Mouse (Mus musculus): ENCODE data around the gene Vkorc1. TPM values are rescaled to one million over a fixed set of nuclear protein-coding genes. Genes with fewer than 3 reads are reported as not detected.
"Not testable (repeated sequence)": the region's sequence is repeated elsewhere in the genome, so short reads cannot be mapped to it uniquely, and the experiment has no call there.

Vkorc1 gene
- polyA plus RNA-seq (2014; fragmentation: Nextera tagmentation; extraction: Ambion mirVana): 108 and 110 TPM in 2 replicates

- H3K4me2 ChIP-seq: peak within 1 kb of the TSS; percentile 92
- H3K27ac ChIP-seq (ENCODE audit: low read depth, low read length): peak within 1 kb of the TSS; percentile 71
- no peaks in the 10 kb centered on the region for H3K27me3 ChIP-seq (replicated peaks; ENCODE audit: control insufficient read depth, insufficient read depth, low read length)
- peaks cover 22% of the 10 kb centered on the region for H3K4me1 ChIP-seq (replicated peaks; ENCODE audit: control insufficient read depth, insufficient read depth, low read length)
- no peaks in the 10 kb centered on the region for H3K9me3 ChIP-seq (ENCODE audit: control insufficient read depth, low read length)
- H3K36me3 ChIP-seq (ENCODE audit: control insufficient read depth, insufficient read depth, low read length): peaks cover 5% of the 10 kb centered on the region; the same call in 1 of the 2 replicates
- peak; percentile 94 for DNase-seq (ENCODE audit: low spot score)
- peak; percentile 95 for ATAC-seq (replicated peaks; ENCODE audit: low FRiP score)
- peak within 1 kb of the TSS; percentile 66 for H3K4me3 ChIP-seq (ENCODE audit: low read depth, low read length)
- under 1% methylated on average over 26 of the region's 26 CpGs for WGBS
- H3K9ac ChIP-seq (ENCODE audit: low read depth, low read length): peak within 1 kb of the TSS; percentile 79
These were observed at the start of gene Vkorc1, which contains the start of gene Gm21974 for GRCm38 (mm10) chr7:127895442-127895841. TSS of gene Vkorc1 (minus strand) at chr7:127895617. TSS of gene Gm21974 (minus strand) at chr7:127895454.

GRCm38 (mm10) chr7:127944614-127945013, 49.2 kb upstream of the Vkorc1 start:
- Histone ChIP-seq H3K4me3 (ENCODE audit: low read depth, low read length) (no peak overlapping the region), H3K27me3 (replicated peaks; ENCODE audit: control insufficient read depth, insufficient read depth, low read length) (peaks cover 36% of the 10 kb centered on the region), H3K36me3 (ENCODE audit: control insufficient read depth, insufficient read depth, low read length) (no peaks in the 10 kb centered on the region), H3K4me1 (replicated peaks; ENCODE audit: control insufficient read depth, insufficient read depth, low read length) (no peaks in the 10 kb centered on the region; the same call in 1 of the 2 replicates), H3K9me3 (ENCODE audit: control insufficient read depth, low read length) (no peaks in the 10 kb centered on the region), H3K9ac (ENCODE audit: low read depth, low read length) (no peak overlapping the region), H3K4me2 (peak overlapping the region; percentile 3), H3K27ac (ENCODE audit: low read depth, low read length) (no peak overlapping the region)
- DNase-seq (ENCODE audit: low spot score) (no peak), ATAC-seq (replicated peaks; ENCODE audit: low FRiP score) (peak; percentile 36; the same call in 1 of the 2 replicates)
- WGBS: 8% methylated on average over 23 of the region's 23 CpGs

GRCm38 (mm10) chr7:127942097-127942496, 46.7 kb upstream of the Vkorc1 start:
- H3K4me1 ChIP-seq (replicated peaks; ENCODE audit: control insufficient read depth, insufficient read depth, low read length); H3K27ac ChIP-seq (ENCODE audit: low read depth, low read length); ATAC-seq (replicated peaks; ENCODE audit: low FRiP score); H3K36me3 ChIP-seq (ENCODE audit: control insufficient read depth, insufficient read depth, low read length); H3K9ac ChIP-seq (ENCODE audit: low read depth, low read length); H3K4me2 ChIP-seq; H3K4me3 ChIP-seq (ENCODE audit: low read depth, low read length); H3K9me3 ChIP-seq (ENCODE audit: control insufficient read depth, low read length); DNase-seq (ENCODE audit: low spot score): not testable (repeated sequence)
- 48% methylated on average over 2 of the region's 2 CpGs for WGBS
- H3K27me3 ChIP-seq (replicated peaks; ENCODE audit: control insufficient read depth, insufficient read depth, low read length): peaks cover 36% of the 10 kb centered on the region

GRCm38 (mm10) chr7:127936216-127936884, 40.9 kb upstream of the Vkorc1 start:
- no peak for DNase-seq (ENCODE audit: low spot score)
- no peaks in the 10 kb centered on the region for H3K27me3 ChIP-seq (replicated peaks; ENCODE audit: control insufficient read depth, insufficient read depth, low read length)
- H3K4me3 ChIP-seq (ENCODE audit: low read depth, low read length): peak overlapping the region; percentile 84
- H3K9me3 ChIP-seq (ENCODE audit: control insufficient read depth, low read length): no peaks in the 10 kb centered on the region
- H3K9ac ChIP-seq (ENCODE audit: low read depth, low read length): peak overlapping the region; percentile 89
- H3K4me2 ChIP-seq: peak overlapping the region; percentile 100
- no peaks in the 10 kb centered on the region for H3K36me3 ChIP-seq (ENCODE audit: control insufficient read depth, insufficient read depth, low read length)
- peaks cover 25% of the 10 kb centered on the region for H3K4me1 ChIP-seq (replicated peaks; ENCODE audit: control insufficient read depth, insufficient read depth, low read length)
- WGBS: 63% methylated on average over 18 of the region's 18 CpGs
- peak overlapping the region; percentile 71; the same call in 1 of the 2 replicates for H3K27ac ChIP-seq (ENCODE audit: low read depth, low read length)
- ATAC-seq (replicated peaks; ENCODE audit: low FRiP score): peak; percentile 1; the same call in 1 of the 2 replicates

GRCm38 (mm10) chr7:127935748-127936159, 40.3 kb upstream of the Vkorc1 start:
- WGBS: under 1% methylated on average over 38 of the region's 38 CpGs
- Histone ChIP-seq H3K4me2 (peak overlapping the region; percentile 100), H3K27ac (ENCODE audit: low read depth, low read length) (peak overlapping the region; percentile 71), H3K4me3 (ENCODE audit: low read depth, low read length) (peak overlapping the region; percentile 84), H3K9me3 (ENCODE audit: control insufficient read depth, low read length) (no peaks in the 10 kb centered on the region), H3K36me3 (ENCODE audit: control insufficient read depth, insufficient read depth, low read length) (no peaks in the 10 kb centered on the region), H3K9ac (ENCODE audit: low read depth, low read length) (peak overlapping the region; percentile 89), H3K4me1 (replicated peaks; ENCODE audit: control insufficient read depth, insufficient read depth, low read length) (peaks cover 28% of the 10 kb centered on the region), H3K27me3 (replicated peaks; ENCODE audit: control insufficient read depth, insufficient read depth, low read length) (no peaks in the 10 kb centered on the region)
- peak; percentile 54 for DNase-seq (ENCODE audit: low spot score)
- peak; percentile 33 for ATAC-seq (replicated peaks; ENCODE audit: low FRiP score)

- peak overlapping the region; percentile 71 for H3K27ac ChIP-seq (ENCODE audit: low read depth, low read length)
- peak overlapping the region; percentile 100 for H3K4me2 ChIP-seq
- ATAC-seq (replicated peaks; ENCODE audit: low FRiP score): peak; percentile 93
- DNase-seq (ENCODE audit: low spot score): peak; percentile 93
- H3K27me3 ChIP-seq (replicated peaks; ENCODE audit: control insufficient read depth, insufficient read depth, low read length): no peaks in the 10 kb centered on the region
- peaks cover 30% of the 10 kb centered on the region for H3K4me1 ChIP-seq (replicated peaks; ENCODE audit: control insufficient read depth, insufficient read depth, low read length)
- 7% methylated on average over 32 of the region's 32 CpGs for whole genome bisulfite sequencing
- peak overlapping the region; percentile 84 for H3K4me3 ChIP-seq (ENCODE audit: low read depth, low read length)
- no peaks in the 10 kb centered on the region for H3K9me3 ChIP-seq (ENCODE audit: control insufficient read depth, low read length)
- H3K9ac ChIP-seq (ENCODE audit: low read depth, low read length): peak overlapping the region; percentile 89
- H3K36me3 ChIP-seq (ENCODE audit: control insufficient read depth, insufficient read depth, low read length): no peaks in the 10 kb centered on the region
These were observed 39.8 kb upstream of the Vkorc1 start for GRCm38 (mm10) chr7:127935028-127935722.

- H3K4me3 ChIP-seq (ENCODE audit: low read depth, low read length): no peak overlapping the region
- no peak overlapping the region for H3K9ac ChIP-seq (ENCODE audit: low read depth, low read length)
- 85% methylated on average over 5 of the region's 5 CpGs for WGBS
- H3K27ac ChIP-seq (ENCODE audit: low read depth, low read length): no peak overlapping the region
- no peak for DNase-seq (ENCODE audit: low spot score)
- H3K4me2 ChIP-seq: no peak overlapping the region
- ATAC-seq (replicated peaks; ENCODE audit: low FRiP score): no peak
- no peaks in the 10 kb centered on the region for H3K27me3 ChIP-seq (replicated peaks; ENCODE audit: control insufficient read depth, insufficient read depth, low read length)
- no peaks in the 10 kb centered on the region for H3K9me3 ChIP-seq (ENCODE audit: control insufficient read depth, low read length)
- peaks cover 40% of the 10 kb centered on the region for H3K4me1 ChIP-seq (replicated peaks; ENCODE audit: control insufficient read depth, insufficient read depth, low read length)
- H3K36me3 ChIP-seq (ENCODE audit: control insufficient read depth, insufficient read depth, low read length): no peaks in the 10 kb centered on the region
These were observed 38.7 kb upstream of the Vkorc1 start for GRCm38 (mm10) chr7:127934075-127934474.

GRCm38 (mm10) chr7:127932273-127933031, 37.0 kb upstream of the Vkorc1 start:
- H3K27ac ChIP-seq (ENCODE audit: low read depth, low read length): peak overlapping the region; percentile 63

More at GRCm38 (mm10) chr7:127932273-127933031, 37.0 kb upstream of the Vkorc1 start:
- DNase-seq (ENCODE audit: low spot score) (no peak), ATAC-seq (replicated peaks; ENCODE audit: low FRiP score) (no peak)
- Histone ChIP-seq H3K4me1 (replicated peaks; ENCODE audit: control insufficient read depth, insufficient read depth, low read length) (peaks cover 45% of the 10 kb centered on the region), H3K9ac (ENCODE audit: low read depth, low read length) (peak overlapping the region; percentile 9; the same call in 1 of the 2 replicates), H3K9me3 (ENCODE audit: control insufficient read depth, low read length) (no peaks in the 10 kb centered on the region), H3K4me2 (peak overlapping the region; percentile 31), H3K4me3 (ENCODE audit: low read depth, low read length) (no peak overlapping the region), H3K36me3 (ENCODE audit: control insufficient read depth, insufficient read depth, low read length) (no peaks in the 10 kb centered on the region), H3K27me3 (replicated peaks; ENCODE audit: control insufficient read depth, insufficient read depth, low read length) (no peaks in the 10 kb centered on the region)
- WGBS: 35% methylated on average over 13 of the region's 13 CpGs
